Mouse (Mus musculus) kidney, postnatal 36 days (tissue): Measurements from ENCODE around the gene Mrpl41.

Experiments
- DNase-seq, 2 experiments: peaks; one replicate each; pipeline ENCODE4 v3.0.0; 2021 to 2022; ENCODE audit warnings: mixed read lengths in 2 of 2

Mrpl41 gene

GRCm38 (mm10) chr2:24935057-24935796 lies 39.7 kb downstream of the Mrpl41 start, which contains the start of gene Arrdc1:
TSS of gene Arrdc1 (minus strand) at chr2:24935252.
- peak; percentile 97 for DNase-seq

GRCm38 (mm10) chr2:24934441-24934963 lies 40.4 kb downstream of the Mrpl41 start:
- peak; percentile 66 for DNase-seq

- DNase-seq, result no peak
Observed at GRCm38 (mm10) chr2:24929593-24929992, 45.3 kb downstream of the Mrpl41 start.

- peak; percentile 56 to 69 for DNase-seq
Observed at GRCm38 (mm10) chr2:24929119-24929518, 45.8 kb downstream of the Mrpl41 start.

GRCm38 (mm10) chr2:24927810-24928479 lies 47.0 kb downstream of the Mrpl41 start:
- DNase-seq, result peak; percentile 70 to 77

GRCm38 (mm10) chr2:24926965-24927358 lies 47.9 kb downstream of the Mrpl41 start:
- DNase-seq, result peak in 1 of 2 experiments; percentile 5

GRCm38 (mm10) chr2:24926345-24926964 lies 48.4 kb downstream of the Mrpl41 start:
- DNase-seq, result peak in 1 of 2 experiments; percentile 7

- no peak for DNase-seq
Observed at GRCm38 (mm10) chr2:24925284-24925683, 49.6 kb downstream of the Mrpl41 start.
